Mouse (Mus musculus): ENCODE results near the gene Mtmr14. TPM values are rescaled to one million over a fixed set of nuclear protein-coding genes. Genes with fewer than 3 reads are reported as not detected.

Gene Mtmr14
- 10 to 100 TPM; 12.7 to 17.6 TPM for total RNA-seq (2021)
- long read RNA-seq, experiment 1, transcript Mtmr14-201 (19 exons, 2,676 nt) = major isoform, 9 of 22 reads
- long read RNA-seq, experiment 1, partial matches to known transcripts = 0 of 22 reads
- long read RNA-seq, experiment 1, other reads (novel, unspliced or antisense) = 13 of 22 reads
- long read RNA-seq, experiment 2, transcript Mtmr14-201 (19 exons, 2,676 nt) = major isoform, 6 of 20 reads
- long read RNA-seq, experiment 2, partial matches to known transcripts = 1 of 20 reads
- long read RNA-seq, experiment 2, other reads (novel, unspliced or antisense) = 13 of 20 reads

DNA sequence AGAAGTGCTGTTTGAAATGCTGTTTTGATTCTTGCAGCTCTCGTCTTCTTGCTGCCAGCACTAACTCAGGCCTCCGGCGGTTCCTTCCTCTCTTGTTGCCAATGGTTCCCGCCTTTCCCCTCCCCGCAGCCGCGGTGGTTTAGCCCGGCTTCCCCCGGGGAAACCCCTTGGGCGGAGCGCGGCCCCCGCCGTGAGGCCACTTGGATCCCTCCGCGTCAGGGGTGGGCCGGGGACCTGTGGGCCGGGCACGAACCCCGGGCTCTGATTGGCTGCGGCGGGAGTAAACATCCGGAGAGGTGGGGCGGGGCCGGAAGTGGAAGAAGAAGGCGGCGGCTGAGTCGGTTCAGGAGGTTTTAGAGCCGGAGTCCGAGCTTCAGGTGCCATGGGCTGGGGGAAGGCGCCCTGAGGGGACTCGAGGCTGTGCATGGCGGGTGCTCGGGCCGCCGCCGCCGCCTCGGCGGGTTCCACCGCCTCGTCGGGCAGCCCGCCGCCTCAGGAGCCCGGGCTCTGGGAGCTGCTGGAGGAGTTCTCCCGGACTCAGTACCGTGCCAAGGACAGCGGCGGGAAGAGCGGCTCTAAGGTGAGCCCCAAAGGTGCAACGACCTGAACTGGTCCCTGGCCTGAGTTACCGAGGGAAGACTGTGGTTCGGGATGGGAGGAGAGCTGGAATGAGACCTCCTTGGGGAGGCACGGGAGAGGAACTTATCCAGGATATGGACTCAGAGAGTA is at the start of gene Mtmr14:
Gene Mtmr14, plus strand, starts transcription at position 302 of the 729 bp plus-strand sequence.
- peak; percentile 99 for DNase-seq

- peak in 1 of 2 experiments; percentile 32 for DNase-seq
These were observed 43.7 kb upstream of the Mtmr14 start for GRCm38 (mm10) chr6:113193765-113194460.

- DNase-seq = no peak
These were observed 43.2 kb upstream of the Mtmr14 start for GRCm38 (mm10) chr6:113194517-113194840.

DNA sequence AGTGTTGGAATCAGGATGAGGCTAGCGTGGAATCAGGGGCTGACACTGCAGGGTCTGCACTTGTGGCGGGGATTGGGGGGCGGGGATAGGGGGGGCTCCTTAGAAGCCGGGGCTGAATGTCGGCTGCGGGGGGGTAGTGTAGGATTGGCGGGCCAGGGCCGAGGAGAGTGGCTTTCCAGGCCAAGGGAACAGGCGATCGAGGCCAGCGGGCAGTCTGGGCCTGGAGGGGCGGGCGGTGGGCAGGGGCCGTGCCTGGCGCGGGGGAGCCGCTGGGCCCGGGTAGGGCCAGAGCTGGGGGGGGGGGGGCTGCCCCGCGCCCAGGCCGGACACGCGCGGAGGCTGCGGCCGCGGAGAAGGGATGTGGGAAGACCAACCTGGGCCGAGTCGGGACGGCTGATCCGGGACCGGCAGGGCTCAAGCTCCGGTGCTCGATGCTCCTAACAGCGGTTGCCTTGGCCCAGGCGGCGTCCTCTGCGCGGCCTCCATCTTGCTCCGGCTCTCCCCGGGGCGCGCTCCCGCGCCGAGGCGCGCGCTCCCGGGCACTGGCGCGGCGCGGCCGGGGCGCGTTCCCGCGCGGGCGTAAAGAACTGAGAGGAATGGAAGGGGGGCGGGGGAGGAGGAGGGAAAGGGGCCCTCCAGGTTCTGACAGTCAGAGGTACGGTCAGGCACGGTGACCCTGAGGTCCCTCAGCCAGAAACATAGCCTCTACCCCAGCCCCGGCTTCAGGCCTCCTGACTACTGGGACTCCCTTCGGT is 42.6 kb upstream of the Mtmr14 start, which contains the start of gene Lhfpl4:
Gene Lhfpl4, minus strand, starts transcription at position 544 of the 755 bp plus-strand sequence.
- DNase-seq = peak in 1 of 2 experiments; percentile 6

- DNase-seq = no peak
These were observed 42.0 kb upstream of the Mtmr14 start for GRCm38 (mm10) chr6:113195596-113195992.

DNA sequence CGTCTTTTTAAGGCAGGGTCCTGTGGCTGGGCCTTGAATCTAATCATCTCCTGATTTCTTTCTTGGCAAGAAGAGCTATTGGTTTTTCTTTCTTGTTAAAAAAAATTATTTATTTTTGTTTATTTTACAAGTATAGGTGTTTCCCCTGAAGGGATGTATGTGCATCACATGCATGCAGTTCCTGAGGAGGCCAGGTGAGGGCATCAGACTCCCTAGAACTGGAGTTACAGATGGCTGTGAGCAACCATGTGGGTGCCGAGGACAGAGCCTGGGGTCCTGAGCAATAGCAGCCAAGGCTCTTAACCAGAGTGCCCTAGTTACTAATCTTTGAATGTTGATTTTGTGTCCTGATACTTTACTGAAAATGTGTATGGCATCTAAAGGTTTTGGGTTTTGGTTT is 21.4 kb upstream of the Mtmr14 start:
- DNase-seq = no peak

- no peak for DNase-seq
These were observed 11.8 kb upstream of the Mtmr14 start for GRCm38 (mm10) chr6:113225798-113226197.

GRCm38 (mm10) chr6:113226705-113227104 is 10.9 kb upstream of the Mtmr14 start:
- no peak for DNase-seq

- DNase-seq = no peak
These were observed 2.5 kb upstream of the Mtmr14 start for GRCm38 (mm10) chr6:113235141-113235540.

- DNase-seq = peak; percentile 10 to 15
These were observed 799 bp downstream of the Mtmr14 start for GRCm38 (mm10) chr6:113238442-113238841.

DNA sequence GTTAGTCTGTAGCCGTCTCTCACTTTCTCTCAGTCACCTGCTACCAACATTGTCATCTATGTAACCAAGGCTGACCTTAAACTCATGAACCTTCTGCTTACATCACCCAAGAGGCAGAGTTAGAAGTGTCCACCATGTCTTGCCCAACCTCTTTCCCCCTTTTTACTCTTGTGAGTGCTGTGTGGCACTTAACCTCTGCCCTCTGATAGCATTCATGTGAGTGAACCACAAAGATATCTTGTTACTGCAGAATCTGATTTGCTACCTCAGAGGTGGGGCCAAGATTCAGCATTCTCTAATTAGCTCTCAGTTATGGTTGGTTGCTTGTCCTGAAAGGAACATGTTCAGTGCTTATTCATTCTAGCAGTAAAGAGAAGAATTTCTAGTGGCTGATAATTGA is 5.1 kb downstream of the Mtmr14 start:
- no peak for DNase-seq

DNA sequence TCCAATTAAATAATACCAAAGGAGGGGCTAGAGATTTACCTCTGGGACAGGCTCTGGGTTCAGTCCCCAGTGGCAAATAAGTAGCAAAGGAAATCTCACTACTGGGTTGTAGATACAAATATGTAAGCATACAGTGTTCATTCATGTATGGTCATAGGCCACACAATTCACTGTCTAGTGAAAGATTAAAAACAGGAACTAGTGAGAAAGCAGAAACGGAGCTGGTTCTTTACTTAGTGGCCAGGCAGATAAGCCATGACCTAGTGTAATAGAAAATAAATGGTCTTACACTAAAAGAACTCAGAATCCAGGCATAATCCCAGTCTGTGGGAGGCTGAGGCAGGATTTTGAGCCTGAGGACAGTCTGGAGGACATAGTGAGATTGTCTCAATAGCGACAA is 7.9 kb downstream of the Mtmr14 start:
- no peak for DNase-seq

- no peak for DNase-seq
These were observed 13.1 kb downstream of the Mtmr14 start for GRCm38 (mm10) chr6:113250786-113251185.

GRCm38 (mm10) chr6:113251921-113252320 is 14.3 kb downstream of the Mtmr14 start:
- no peak for DNase-seq

DNA sequence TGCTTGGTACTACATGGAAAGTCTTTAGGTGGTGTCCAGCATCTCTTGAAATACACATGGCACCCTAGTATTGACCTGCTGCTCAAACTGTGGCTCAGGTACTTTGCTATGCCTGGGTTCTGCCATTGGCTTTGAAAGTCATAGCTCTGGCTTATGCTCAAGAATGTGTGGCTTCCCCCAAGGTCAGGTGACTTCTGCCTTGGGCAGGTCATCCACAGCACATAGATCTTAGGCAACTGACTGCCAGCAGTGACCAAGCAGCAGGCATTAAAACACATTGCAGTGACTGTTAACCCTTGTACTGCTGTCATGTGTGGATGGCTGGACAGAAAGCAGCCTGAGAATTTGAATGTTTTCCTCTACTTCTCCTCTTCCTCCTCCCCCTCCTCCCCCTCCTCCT is 17.3 kb downstream of the Mtmr14 start:
- peak; percentile 24 to 33 for DNase-seq

- no peak for DNase-seq
These were observed 23.7 kb downstream of the Mtmr14 start for GRCm38 (mm10) chr6:113261174-113261858.

- DNase-seq = no peak
These were observed 25.9 kb downstream of the Mtmr14 start for GRCm38 (mm10) chr6:113263531-113263930.

GRCm38 (mm10) chr6:113264429-113264828 is 26.8 kb downstream of the Mtmr14 start:
- DNase-seq = no peak

DNA sequence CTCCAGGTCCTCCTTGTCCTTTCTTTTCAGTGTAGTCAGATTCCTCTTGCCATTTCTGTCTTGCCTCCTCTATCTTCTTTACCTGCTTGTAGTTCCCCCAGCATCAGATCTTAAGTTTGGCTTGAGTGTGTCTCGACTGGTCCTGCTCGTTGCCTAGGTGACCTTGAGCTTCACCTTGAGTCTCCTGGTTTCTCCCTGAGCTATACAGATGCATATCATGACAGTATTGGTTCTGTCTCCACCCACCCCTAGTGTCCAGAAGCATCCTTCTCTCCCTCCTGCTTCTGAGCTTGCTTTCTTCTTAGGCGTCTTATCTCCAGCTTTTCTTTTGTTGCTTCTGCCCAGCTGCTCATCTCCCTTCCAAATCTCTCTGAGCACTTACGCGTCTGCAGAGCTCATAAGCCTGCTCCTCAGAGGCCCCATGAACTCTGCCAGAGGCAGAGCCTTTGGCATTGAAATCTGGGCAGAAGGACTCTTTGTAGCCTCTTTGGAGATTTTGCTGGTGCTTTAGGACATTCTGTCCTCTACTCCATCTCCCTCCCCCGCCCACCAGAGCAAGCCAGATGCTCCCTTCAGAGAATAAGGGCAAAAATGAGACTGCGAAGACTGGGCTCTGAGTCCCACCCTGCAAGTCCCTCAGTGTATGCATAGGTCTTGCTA is 29.5 kb downstream of the Mtmr14 start:
- no peak for DNase-seq

GRCm38 (mm10) chr6:113267988-113268387 is 30.3 kb downstream of the Mtmr14 start:
- no peak for DNase-seq

DNA sequence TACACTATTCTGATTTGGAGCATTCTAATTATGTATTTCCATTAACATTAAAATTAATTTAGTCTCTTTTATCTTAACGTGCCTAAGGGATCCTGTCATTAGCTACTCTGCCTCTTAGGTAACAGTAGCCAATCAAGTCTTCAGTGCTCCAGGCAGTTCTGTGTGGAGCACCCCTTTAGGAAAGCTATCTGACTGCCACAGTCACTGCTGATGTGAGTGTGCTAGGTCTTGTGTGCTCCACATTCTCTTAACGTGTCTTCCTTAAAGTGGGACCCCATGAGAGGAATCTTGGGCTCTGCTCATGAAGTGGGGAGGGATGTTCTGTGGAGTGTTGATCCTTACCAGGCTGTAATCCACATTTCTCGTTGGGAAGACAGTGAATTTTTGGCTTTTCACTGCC is 34.7 kb downstream of the Mtmr14 start:
- DNase-seq = no peak

Measured in heart, adult 18-20 months (tissue).